In the genomic region with DNA sequence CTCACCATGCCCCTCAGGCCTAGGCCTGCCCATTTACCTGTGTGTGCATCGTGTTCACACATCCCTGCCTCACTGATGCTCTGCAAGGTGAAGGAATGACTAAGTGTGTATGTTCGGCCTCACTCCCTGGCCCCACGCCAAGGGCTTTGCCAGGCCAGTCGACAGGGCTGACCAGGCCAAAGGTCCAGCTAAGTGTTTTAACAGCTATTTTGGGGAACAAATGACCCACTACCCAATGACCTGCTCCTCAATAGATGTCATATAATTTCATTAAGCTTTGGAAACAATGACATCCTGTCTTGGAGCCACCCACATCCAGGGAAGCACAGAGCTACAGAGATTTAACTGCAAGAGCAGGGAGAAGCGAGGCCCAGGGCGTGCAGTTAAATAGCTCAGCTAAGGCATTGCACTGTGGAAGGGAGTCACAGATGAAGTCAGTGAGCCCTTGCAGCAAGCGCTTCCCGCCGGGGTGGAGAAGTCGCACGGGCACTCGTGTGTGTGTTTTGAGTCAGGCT, we compare ENCODE assay signal across 8 mouse cellular contexts. TPM values are rescaled to one million over a fixed set of nuclear protein-coding genes. Genes with fewer than 3 reads are reported as not detected.
DNase-seq lines count a peak whose midpoint lies in the region; ATAC-seq and TF ChIP-seq lines count a peak whose summit lies in the region.

No protein-coding gene starts in this region.

- peak overlapping the region; percentile 27; the same call in 1 of the 2 replicates for H3K9ac ChIP-seq in heart, embryonic 15.5 days
- H3K9ac ChIP-seq in midbrain, embryonic 16.5 days (ENCODE audit: low read depth, low read length): peak overlapping the region; percentile 30; the same call in 1 of the 2 replicates

- no peaks in the 10 kb centered on the region for H3K36me3 ChIP-seq in heart, embryonic 15.5 days
- H3K36me3 ChIP-seq in midbrain, embryonic 16.5 days (ENCODE audit: control insufficient read depth, insufficient read depth, low read length): peaks cover 3% of the 10 kb centered on the region; the same call in 1 of the 2 replicates

- H3K9me3 ChIP-seq in heart, embryonic 15.5 days (replicated peaks): no peaks in the 10 kb centered on the region
- H3K9me3 ChIP-seq in midbrain, embryonic 16.5 days (replicated peaks; ENCODE audit: control insufficient read depth, low read length, poor library complexity, severe bottlenecking): no peaks in the 10 kb centered on the region

- no peak overlapping the region for H3K4me3 ChIP-seq in lung, adult 2 months (replicated peaks; ENCODE audit: extremely low read depth, low read depth, low read length)
- no peak overlapping the region for H3K4me3 ChIP-seq in heart, embryonic 15.5 days
- no peak overlapping the region for H3K4me3 ChIP-seq in midbrain, embryonic 16.5 days (ENCODE audit: low read depth, low read length)

- peak overlapping the region; percentile 73 for H3K27ac ChIP-seq in heart, embryonic 15.5 days
- H3K27ac ChIP-seq in midbrain, embryonic 16.5 days (ENCODE audit: low read length): peak overlapping the region; percentile 43

- 33% methylated on average over 12 of the region's 12 CpGs for WGBS in lung, adult 2 months
- 52% methylated on average over 12 of the region's 12 CpGs for WGBS in heart, embryonic 15.5 days
- WGBS in midbrain, embryonic 16.5 days: 67% methylated on average over 12 of the region's 12 CpGs

- TF ChIP-seq POLR2A in lung, adult 2 months (IDR thresholded peaks at IDR 0.05; ENCODE audit: borderline replicate concordance, extremely low read depth, low read depth, low read length): no peak

- H3K27me3 ChIP-seq in heart, embryonic 15.5 days: no peaks in the 10 kb centered on the region
- no peaks in the 10 kb centered on the region for H3K27me3 ChIP-seq in midbrain, embryonic 16.5 days (ENCODE audit: control insufficient read depth, insufficient read depth, low read depth, low read length)

- H3K4me2 ChIP-seq in heart, embryonic 15.5 days: no peak overlapping the region
- no peak overlapping the region for H3K4me2 ChIP-seq in midbrain, embryonic 16.5 days (ENCODE audit: low read length)

- DNase-seq in lung, adult 18-20 months: peak; percentile 65 to 72
- DNase-seq in lung, adult 2 months: no peak
- DNase-seq in cerebellum, adult 9-10 months: peak; percentile 72
- peak; percentile 87 to 91 for DNase-seq in kidney, postnatal 25 days
- DNase-seq in spleen, adult 18-20 months: no peak
- no peak for DNase-seq in right cerebral cortex, postnatal 25 days

- TF ChIP-seq CTCF in lung, adult 2 months (IDR thresholded peaks at IDR 0.05; ENCODE audit: insufficient read depth, low read length): no peak

- peaks cover 25% of the 10 kb centered on the region for H3K4me1 ChIP-seq in lung, adult 2 months (ENCODE audit: control insufficient read depth, insufficient read depth, low read length)
- peaks cover 40% of the 10 kb centered on the region for H3K4me1 ChIP-seq in heart, embryonic 15.5 days (replicated peaks)
- peaks cover 16% of the 10 kb centered on the region for H3K4me1 ChIP-seq in midbrain, embryonic 16.5 days (ENCODE audit: control insufficient read depth, insufficient read depth, low read length)

- peak; percentile 29; the same call in 1 of the 2 replicates for ATAC-seq in heart, embryonic 15.5 days (replicated peaks; ENCODE audit: insufficient number of reproducible peaks, insufficient read depth, low FRiP score, low read depth)
- ATAC-seq in midbrain, embryonic 16.5 days: no peak

RNA-seq across cellular contexts. Expression of a gene that starts 40.5 kb away (rescaled TPM):
- 233 and 359 TPM in 2 replicates for polyA plus RNA-seq in lung, adult 2 months (2012; rRNA removed)
- polyA plus RNA-seq in heart, embryonic 15.5 days (2015; fragmentation: Nextera tagmentation; extraction: Ambion mirVana): 30.8 and 38.1 TPM in 2 replicates
- polyA plus RNA-seq in midbrain, embryonic 16.5 days (2015; fragmentation: Nextera tagmentation; extraction: Ambion mirVana): 33.4 and 35.1 TPM in 2 replicates

RNA-seq across cellular contexts. Expression of a gene that starts 41.1 kb away (rescaled TPM):
- polyA plus RNA-seq in lung, adult 2 months (2012; rRNA removed): 86.3 and 93.3 TPM in 2 replicates
- 75.0 and 92.0 TPM in 2 replicates for polyA plus RNA-seq in heart, embryonic 15.5 days (2015; fragmentation: Nextera tagmentation; extraction: Ambion mirVana)
- 102 and 103 TPM in 2 replicates for polyA plus RNA-seq in midbrain, embryonic 16.5 days (2015; fragmentation: Nextera tagmentation; extraction: Ambion mirVana)

Comparison
In these comparisons a context has a peak if more than half of its experiments do, and no peak if none do; other contexts are left out.
1. DNase-seq: peak in lung, adult 18-20 months (2 of 2), cerebellum, adult 9-10 months (single experiment) and kidney, postnatal 25 days (2 of 2); none in lung, adult 2 months (single experiment), spleen, adult 18-20 months (0 of 2) and right cerebral cortex, postnatal 25 days (single experiment).